Mouse (Mus musculus) spleen, embryonic (tissue): ENCODE data around the gene Pnldc1.
"Not testable (repeated sequence)": the region's sequence is repeated elsewhere in the genome, so short reads cannot be mapped to it uniquely, and the experiment has no call there.

Experiments used
- CTCF ChIA-PET: fragments of 350-600 bp; sonication (Branson Sonifier 250); formaldehyde crosslinking; loops from one replicate; lab custom pipeline; 2022; lab: Charles Lee

The Pnldc1 gene

DNA sequence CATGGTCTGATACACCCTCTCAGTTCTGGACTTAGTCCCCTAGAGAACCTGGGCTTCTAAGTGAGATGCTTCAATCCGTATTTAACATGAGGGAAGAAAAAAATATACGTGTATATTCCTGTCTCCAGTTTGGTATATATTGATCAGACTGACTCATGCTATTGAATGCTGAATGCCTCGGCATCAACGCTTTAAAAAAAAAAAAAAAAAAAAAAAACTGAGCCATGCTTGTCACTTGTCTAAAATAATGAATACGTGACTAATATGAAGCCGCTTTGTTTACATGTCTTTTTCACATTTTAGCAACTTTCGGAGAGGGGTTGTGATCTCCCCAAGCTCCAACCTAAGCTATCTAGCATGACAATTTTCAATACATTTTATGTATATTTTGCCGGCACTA lies 361 bp upstream of the Pnldc1 start:
- CTCF ChIA-PET: no interaction called here

DNA sequence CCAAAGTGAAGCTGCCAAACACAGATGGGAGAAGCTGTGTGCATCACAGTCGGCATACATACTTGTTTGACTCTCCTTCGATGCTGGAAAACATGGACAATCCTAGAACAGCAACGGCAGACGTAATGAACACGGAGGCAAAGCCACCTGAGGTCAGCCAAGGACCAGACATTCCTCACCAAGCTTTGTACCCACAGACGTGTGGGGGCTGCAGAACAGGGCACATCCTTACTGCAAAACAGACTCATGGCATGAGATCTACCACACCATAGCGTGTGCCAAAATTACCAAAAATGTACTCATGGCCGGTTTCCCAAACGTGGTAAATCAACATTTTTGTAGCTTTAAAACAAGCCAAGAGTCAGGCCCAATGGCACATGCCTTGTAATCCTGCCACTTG lies 3.6 kb downstream of the Pnldc1 start:
- CTCF ChIA-PET: interaction anchor here (0.7 kb wide), 1 partner anchor 57 kb away, joined by 3 read pairs; no protein-coding TSS in a partner anchor

DNA sequence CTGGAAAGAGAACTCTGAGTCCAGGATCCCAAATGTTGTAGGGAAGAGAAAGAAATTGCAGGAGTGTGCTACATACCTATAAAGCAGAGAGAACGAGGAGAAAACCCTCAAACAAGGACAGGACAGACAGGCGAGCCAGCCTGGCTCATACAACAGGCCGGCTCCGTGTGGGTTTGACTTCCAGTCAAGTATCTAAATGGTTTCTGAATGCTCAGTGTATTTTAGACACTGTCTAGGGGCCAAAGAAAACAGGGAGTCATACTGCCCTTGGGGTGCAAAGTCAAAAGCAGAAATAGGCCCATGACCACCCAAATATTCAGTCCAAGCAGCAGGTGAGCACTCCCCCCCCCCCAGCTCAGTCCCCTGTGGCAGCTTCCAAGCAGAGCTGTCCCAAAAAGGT lies 4.2 kb downstream of the Pnldc1 start:
- CTCF ChIA-PET: no interaction called here

DNA sequence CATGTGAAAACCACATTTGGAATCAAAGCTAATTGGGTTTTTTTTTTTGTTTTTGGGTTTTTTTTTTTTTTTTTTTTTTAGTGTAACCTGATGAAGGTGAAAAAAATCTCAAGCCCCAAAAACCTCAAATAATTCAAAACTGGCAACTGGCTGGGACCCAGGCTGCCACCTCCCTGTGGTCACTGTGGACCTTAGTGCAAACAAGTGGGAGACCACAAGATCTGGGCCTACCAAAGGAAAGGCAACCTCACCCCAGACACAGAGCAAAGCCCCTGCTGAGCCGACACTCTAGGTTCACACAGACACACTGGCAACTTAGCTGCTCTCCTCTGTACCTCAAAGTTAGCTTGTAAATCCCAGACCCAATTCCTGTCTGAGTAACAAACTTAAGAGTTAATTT lies 5.7 kb downstream of the Pnldc1 start:
- CTCF ChIA-PET: no interaction called here

DNA sequence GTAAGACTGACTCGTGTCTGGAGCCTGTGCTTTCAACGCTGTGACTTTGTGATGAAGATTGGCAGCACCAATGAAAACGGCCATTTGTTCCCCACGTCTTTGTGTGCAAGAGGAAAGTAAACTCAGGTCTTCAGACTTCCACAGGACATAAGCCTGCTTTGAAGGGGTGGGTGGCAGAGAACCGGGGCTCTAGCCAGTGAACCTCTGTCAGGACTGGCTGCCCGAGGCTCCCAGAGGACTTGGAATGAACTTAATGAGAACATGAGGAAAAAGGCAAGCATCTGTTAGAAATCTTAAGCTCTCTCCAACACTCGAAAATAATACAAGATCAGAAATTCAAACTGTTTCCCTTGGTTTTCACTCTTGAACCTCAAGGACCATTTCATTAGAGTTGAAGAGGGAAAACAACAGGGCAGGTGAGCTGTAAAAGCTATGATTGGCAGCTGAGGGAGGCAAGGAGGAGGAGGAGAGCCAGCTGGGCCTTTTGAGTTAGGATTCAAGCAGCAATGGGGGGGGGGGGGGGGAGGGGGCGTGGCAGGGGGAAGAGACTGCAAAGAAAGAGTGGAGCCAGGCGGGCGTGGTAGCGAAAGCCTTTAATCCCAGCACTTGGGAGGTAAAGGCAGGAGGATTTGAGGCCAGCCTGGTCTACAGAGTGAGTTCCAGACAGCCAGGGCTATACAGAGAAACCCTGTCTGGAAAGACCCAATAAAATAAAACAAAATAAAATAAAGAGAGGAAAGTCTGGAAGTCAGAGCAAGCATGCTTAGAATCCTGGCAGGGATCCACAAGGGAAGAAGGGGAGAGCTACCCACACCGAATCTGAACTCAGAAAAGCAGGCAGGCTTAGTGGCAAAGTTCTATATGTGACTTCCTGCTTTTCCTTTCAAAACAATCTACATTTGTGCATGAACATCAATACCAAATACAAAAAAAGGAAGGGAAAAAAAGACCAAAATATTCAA lies 6.4 kb downstream of the Pnldc1 start:
- CTCF ChIA-PET: no interaction called here

DNA sequence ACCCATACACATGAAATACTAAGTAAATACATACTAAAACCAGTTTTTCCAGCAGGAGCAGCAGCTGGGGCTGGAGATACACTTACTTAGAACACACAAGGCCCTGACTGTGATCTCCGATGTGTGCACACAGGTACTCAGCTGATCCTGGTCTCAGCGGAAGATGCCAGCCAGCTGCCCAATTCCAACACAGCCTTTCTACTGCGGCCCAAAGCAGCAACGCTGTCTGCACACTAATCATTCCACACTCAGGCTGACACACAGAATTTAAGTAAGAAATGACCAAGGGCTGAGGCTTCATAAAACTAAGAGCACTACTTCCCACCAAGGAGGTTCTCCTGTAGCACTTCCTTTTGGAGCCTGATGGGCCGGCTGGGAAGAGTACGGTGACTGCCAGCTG lies 7.7 kb downstream of the Pnldc1 start:
- CTCF ChIA-PET: no interaction called here

DNA sequence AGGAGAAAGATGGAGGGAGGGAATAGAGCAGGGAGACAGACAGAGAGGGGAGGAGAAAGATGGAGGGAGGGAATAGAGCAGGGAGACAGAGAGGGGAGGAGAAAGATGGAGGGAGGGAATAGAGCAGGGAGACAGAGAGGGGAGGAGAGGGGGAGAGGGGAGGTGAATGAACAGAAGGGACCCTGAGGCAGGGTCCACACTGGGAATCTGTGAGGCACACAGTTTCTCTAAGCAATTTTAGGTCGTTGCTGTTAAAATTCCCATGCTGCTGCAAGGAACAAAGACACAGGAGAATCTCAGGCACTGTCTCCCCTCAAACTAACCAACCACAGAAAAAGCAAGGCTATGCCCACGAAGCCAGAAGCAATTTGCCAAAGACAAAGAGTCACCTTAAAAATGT lies 11.4 kb downstream of the Pnldc1 start:
- CTCF ChIA-PET: not testable (repeated sequence)

DNA sequence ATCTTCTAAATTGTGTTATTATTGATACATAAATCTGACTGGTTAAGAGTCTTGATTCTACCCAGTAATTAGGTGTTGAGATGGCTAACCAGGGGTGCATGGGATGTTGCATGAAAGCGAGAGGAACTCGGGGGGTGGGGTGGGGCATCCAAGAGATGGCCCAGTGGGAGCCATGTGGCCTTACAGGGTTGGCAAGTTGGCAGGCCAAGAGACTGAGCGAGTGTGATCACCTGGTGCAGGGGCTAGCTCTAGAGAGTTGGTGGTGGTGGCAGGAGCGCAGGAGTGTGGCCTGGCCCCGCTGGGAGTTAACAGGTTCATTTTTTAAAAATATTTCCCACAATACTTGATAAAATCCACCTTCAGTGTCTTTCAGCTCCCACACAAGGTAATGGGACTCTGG lies 12.4 kb downstream of the Pnldc1 start:
- CTCF ChIA-PET: no interaction called here

DNA sequence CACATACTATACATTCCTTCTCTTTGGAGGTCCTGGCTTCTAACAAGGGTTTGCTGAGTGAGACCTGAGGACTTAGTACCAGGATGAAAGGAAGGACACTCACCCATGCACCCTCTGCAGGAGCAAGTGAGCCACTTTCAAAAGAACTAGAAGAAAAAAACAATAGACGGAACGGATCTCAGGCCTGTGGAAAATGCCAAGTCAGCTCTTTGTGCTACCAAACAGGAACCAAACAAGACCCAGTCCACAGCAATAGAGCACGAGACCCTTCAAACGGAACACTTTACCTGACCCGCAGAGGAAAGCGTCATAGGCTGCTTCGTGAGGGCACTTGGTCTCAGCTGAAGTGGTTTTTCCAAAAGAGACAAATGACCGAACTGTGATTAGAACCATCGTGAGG lies 18.0 kb downstream of the Pnldc1 start:
- CTCF ChIA-PET: no interaction called here

DNA sequence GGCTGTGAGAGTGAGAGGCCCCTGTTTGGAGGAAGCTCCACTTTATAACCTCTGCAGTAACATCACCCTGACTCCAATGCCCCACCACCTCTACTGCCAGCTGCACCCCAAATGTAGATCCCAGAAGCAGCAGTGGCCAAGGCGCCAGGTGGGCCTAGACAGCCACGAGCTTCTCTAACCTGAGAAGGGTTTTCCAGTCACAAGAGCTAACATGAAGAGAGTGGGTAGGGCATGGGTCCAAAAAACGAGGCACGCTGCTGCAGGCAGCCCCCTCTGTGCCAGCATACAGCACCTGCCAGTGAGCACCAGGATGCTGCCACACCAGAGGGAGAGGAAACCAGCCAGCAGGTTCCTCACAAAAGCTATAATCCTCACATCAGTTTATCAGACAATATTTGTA lies 19.0 kb downstream of the Pnldc1 start:
- CTCF ChIA-PET: no interaction called here

DNA sequence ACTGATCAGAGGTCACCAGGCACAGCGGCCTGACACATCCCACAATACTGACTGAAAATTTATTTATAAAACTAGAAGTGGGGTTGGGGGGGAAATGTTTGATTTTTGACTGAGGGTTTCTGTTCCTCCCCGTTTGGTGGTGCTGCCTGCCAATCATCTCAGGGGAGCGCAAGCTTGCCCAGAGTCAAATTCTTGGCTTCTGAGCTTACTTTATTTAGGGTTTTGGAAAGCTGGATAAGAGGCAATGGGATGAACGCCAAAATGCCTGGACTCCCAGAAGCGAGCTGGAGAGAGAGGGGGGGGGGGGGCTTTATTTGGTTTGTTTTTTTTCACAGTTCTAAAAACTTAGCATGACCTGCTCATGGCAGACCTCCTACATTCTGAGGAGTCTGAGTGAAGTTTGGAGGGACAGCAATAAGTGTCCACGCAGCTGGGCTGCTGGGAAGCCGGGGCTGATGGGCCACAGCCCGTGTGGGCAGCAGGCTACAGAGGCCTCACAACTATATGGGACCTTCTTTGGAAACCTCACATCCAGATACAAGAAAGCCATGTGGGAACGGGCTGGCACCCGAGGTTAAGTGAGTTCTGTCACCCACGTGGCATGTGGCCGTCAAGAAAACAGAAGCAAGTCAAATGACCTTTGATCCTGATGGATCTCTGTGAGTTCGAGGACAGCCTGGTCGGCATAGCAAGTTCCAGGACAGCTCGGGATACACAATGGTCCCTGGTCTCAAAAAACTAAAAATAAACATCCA lies 22.8 kb downstream of the Pnldc1 start:
- CTCF ChIA-PET: no interaction called here

DNA sequence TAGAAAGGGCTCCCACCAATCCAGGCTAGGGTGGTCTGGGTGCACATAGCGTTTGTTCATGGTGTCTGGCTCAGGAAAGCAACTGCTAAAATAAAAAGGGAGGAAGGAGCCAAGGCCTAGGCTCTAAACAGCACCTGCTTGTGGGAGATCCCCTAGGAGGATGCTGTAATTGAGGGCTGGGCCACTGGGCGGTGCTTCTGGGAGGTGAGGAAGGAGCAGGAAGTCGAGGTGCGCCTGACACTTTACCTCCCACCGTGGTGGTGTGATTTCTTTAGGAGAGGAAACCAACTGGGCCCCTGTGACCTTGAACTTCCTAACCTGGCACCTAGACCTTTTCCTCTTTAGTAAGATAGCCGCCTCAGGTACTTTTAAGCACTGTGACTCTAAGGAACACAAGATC lies 23.4 kb downstream of the Pnldc1 start:
- CTCF ChIA-PET: no interaction called here

DNA sequence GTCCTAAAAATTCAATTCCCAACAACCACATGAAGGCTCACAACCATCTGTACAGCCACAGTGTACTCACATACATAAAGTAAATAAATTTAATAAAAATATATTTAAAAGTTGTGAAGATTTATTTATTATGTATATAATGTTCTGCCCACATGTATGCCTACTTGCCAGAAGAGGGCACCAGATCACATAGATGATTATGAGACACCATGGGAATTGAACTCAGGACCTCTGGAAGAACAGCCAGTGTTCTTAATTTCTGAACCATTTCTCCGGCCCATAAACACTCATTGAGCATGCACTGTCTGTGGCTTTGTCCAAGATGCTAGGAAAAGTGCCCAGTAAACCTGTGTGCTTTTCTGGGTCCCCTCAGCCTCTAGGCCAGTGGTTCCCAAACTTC lies 28.8 kb downstream of the Pnldc1 start:
- CTCF ChIA-PET: no interaction called here

DNA sequence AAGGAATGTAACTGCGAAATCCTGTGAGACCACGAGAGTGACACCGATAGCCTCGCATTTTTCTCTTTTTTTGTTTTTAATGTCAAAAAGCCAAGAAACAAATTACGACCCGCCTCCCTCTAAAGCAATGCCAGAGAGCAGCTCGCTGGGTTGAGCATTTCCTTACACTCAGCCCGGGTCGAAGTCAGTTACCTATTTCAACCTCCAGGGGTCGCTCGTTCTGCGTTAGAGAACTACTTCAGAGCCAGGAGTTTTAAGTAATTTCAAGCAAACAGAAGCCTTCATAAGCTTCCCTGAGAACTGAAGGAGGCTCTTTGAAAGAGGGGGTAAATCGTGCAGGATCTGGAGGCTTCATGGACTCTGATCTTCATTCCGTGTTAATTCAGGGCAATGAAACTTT lies 29.9 kb downstream of the Pnldc1 start:
- CTCF ChIA-PET: no interaction called here

DNA sequence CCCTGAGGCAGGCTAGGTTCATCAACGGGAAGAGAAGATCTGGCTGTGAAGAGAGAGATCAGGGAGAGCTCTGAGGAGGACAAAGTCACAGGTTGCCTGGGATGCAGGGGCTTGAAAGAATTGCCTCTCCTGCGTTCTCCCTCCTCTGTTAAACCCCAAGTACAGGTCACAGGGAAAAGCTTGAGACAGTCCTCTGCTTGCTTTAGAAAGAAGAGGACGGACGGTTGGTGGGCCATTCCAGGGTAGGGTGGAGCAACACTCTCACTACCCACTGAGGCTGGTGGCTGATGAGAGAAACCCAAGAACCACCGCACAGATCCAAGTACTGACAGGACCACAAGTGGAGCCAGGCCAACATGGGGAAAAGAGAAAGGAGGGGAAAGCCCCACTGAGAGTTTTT lies 34.3 kb downstream of the Pnldc1 start, which contains the start of gene Mrgprh:
Mrgprh (plus strand) TSS at position 301 of the 400 bp plus-strand sequence.
- CTCF ChIA-PET: no interaction called here

DNA sequence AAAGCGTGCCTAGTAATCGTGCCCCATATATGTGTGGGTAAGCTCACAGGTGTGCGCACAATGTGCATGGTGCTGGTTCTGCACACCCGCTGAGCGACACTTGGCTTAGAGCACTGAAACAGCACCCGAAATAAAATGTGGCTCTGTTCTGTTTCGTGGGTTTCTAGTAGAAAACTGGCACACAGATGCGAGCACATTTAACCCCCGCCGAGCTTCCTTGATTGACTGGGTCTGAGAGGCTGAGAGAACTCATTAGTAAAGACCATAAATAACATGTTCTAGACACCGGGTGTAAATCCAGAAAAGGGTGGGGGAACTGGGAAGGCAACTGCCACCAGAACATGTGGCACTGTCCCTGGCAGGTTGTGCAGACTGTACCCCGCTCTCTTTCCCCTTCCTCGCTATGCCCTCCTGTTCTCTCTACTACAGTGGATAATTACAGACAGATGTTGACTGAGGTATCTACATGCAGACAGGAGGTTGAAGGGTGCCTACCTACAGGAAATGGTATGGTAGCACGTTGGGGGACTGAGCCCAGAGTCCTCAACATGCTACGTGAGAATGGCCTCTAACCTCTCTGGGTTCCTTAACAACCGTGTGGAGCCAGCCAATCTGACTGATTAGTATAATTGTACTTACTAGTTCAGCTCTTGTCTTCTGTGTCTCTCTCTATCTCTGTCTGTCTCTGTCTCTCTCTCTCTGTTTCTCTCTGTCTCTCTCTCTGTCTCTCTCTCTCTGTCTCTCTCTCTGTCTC lies 37.6 kb downstream of the Pnldc1 start:
- CTCF ChIA-PET: no interaction called here

DNA sequence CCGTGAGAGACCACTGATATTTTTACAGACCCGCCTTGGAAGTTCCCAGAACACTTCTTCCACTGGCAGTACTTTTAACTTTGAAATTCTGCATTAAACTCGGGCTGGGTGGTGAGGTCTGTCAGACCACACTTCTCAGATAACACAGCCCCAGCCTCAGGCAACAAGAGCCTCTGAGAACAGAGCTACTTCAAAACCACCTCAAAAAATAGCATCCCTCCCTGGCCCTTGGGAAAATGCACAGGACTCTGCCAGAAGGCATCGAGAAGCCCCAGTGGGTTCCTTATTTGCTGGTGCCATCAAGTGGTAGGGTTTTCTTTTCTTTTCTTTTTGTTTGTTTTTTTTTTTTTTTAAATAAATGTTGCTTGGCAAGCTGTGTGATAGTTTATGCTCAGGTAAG lies 41.4 kb downstream of the Pnldc1 start:
- CTCF ChIA-PET: no interaction called here

DNA sequence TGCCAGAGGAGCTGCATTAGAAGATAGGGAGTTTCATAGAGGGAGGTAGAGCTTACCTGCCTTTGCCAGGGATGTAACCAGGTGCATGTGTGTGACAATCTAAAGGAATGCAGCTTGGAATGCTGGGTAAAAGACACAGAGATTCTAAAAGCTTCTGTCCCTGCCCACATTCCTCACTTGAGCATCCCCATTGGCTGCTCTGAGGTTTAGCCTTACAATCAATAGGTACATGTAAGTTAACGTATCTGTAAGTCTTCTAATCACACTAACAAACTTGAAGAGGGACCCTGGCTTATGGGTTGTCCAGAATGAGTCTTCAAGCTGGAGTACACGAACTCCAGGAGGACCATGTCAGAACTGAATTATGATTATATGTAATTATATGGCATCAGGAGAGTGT lies 42.0 kb downstream of the Pnldc1 start, which contains the start of gene Mas1:
Mas1 (minus strand) TSS at position 101 of the 400 bp plus-strand sequence.
- CTCF ChIA-PET: no interaction called here

DNA sequence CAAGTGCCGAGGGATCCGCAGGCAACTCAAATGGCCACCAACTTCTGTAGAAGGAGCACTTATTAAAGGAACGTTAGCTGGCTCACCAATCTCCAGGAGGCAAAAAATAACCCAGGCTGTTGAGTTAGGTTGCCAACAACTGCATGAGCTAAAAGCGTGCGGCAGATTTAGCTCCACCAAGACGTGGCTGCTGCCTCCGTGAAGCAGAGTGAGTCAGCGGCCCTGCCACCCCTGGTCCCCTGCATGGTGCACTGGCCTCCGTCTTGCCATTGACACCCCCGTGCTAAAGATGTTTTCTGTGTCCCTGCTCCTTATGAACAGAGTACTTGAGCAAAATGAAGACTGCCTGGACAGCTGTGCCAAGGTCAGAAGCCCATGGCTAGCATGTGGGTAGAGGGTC lies 43.2 kb downstream of the Pnldc1 start:
- CTCF ChIA-PET: no interaction called here

DNA sequence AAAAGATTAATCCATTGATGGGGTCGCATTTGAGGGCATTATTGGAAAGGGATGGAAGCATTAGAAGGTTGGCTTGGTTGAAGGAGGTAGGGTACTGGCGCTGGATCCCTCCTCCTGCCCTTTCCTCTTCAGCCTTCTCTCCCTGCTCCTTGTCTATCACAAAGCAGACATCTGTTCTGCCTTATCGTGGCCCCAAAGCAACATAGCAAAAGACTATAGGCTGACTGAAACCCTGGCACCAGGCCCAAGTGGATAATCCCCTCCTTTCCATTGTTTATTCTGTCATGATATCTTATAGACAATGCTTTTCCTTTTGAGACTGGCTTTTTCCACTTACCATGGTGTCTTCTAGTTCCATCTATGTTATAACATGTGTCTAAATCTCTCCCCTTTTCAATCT lies 44.6 kb downstream of the Pnldc1 start:
- CTCF ChIA-PET: no interaction called here

DNA sequence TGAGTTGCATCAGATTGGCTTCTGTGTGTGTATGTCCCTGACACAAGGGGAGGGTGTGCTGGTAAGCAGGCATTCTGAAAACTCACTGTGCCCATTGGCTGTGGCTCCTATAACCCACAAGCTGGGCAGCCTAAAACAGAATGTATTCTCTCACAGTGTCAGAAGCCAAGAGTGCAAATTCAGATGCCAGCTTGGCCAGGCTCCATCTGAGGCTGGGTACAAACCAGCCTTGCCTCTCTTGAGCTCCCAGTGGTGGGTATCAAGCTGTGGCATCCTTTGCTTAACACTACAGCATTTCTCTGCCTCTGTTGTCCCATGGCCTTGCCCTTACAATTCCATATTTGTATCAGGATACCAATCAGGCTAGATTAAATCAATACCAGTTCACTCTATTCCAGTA lies 45.9 kb downstream of the Pnldc1 start:
- CTCF ChIA-PET: no interaction called here

DNA sequence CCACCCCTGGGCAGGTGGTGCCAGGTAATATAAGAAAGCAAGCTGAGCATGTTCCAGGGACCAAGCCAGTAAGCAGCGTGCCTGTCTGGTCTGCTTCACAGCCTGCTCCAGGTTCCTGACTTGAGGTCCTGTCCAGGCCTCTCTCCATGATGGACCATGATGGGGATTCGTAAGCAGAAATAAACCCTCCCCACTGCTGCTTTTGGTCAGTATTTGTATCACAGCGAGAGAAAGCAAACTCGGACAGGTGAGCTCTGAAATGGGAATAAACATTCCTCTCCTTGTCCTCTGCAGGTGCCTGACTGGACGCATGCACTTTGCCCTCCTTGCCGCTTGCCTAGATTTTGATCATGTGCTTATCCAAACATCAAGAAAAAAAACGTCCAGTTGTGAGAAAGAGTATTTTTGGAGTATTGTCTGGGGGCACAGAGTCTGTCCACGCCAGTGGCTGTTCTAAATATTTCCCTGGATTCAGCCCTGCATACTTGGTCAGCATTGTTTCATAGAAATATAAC lies 51.0 kb downstream of the Pnldc1 start:
- CTCF ChIA-PET: no interaction called here
